Mouse (Mus musculus) thymus, adult 2 months (tissue): ENCODE results near the gene Ttll9.

Experiments used
- CTCF ChIP-seq: fragments of 200-500 bp; IDR thresholded peaks from 2 replicates; pipeline ENCODE4 v1.5.1; 2012; ENCODE audit warnings: mild to moderate bottlenecking, control low read depth, low read length, moderate library complexity, borderline replicate concordance; ENCODE audit not compliant: control insufficient read depth, poor library complexity, insufficient read depth; ENCODE audit errors: extremely low read depth
- POLR2A ChIP-seq: fragments of 200-500 bp; IDR thresholded peaks from 2 replicates; pipeline ENCODE4 v1.6.1; 2012; ENCODE audit warnings: mild to moderate bottlenecking, low read length, control low read depth, moderate library complexity; ENCODE audit not compliant: control insufficient read depth, poor library complexity, insufficient read depth; ENCODE audit errors: extremely low read depth

DNA sequence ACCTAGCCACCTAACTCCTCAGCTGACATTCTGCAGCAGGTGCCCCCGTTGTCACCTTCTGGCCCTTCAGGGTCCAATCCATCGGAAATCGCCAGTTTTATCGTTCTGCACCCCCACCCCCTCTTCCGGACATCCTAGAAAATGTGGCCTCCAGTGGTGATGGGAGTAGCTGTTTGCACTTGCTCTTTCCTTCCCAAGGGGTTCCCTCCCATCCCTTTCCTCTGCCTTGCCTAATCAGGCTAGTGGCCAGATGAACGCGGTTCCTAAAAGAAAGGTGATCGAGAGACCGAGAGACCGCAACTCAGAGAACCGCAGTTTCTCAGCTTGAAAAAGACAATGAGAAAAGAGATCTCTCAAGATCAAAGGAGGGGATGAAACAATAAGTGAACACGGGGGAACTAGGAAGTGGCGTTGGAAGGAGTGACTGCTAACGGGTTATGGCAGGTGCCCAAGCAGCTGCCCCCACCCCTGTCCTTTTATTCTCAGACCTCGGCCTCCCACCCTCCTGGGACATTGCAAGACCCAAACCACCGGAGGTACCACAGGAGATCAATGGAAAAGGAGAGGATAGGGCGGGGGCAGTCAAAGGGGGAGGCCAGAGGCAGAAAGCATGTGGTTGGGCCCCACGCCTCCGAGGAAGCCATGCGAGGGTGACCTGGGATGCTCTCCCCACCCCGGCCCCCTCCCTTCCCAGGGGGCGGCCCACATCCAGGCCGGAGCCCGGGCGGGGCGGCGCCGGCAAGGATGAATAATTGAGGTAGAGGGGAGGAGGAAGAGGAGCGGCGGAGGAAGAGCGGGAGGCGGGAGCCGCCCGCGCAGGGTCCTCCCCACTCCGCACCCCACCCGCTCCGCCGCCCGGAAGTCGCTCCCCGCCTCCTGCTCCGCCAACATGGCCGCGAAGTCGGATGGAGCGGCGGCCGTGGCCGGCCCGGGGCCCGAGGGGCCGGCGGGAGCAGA, 69.1 kb downstream of the Ttll9 start, which contains the start of gene Xkr7:
- no peak for TF ChIP-seq POLR2A
- no peak for TF ChIP-seq CTCF
